Mouse (Mus musculus) limb, embryonic 13.5 days (tissue): Measurements from ENCODE around the gene Ddx49. TPM values are rescaled to one million over a fixed set of nuclear protein-coding genes. Genes with fewer than 3 reads are reported as not detected.
A peak's percentile ranks its signal among the peaks of the same experiment; 100 is the strongest.

Experiments used
- ATAC-seq: fragments of 200-750 bp; cut with Nextera tagmentation; 2 replicates; pipeline ENCODE4 v1.8.0; 2017; ENCODE audit warnings: low read depth, moderate number of reproducible peaks, moderate TSS enrichment; ENCODE audit not compliant: low FRiP score
- H3K27ac ChIP-seq: fragments of 300-500 bp; sonication (generic); 2 replicates; pipeline ENCODE4 v1.5.1; 2015; ENCODE audit warnings: inconsistent platforms, mild to moderate bottlenecking, moderate library complexity
- H3K27me3 ChIP-seq: fragments of 300-500 bp; sonication (generic); 2 replicates; pipeline ENCODE4 v1.6.1; 2015; ENCODE audit warnings: mild to moderate bottlenecking, inconsistent platforms
- H3K36me3 ChIP-seq: fragments of 300-500 bp; sonication (generic); 2 replicates; pipeline ENCODE4 v1.6.1; 2015; ENCODE audit warnings: inconsistent platforms, mild to moderate bottlenecking, moderate library complexity
- H3K4me1 ChIP-seq: fragments of 300-500 bp; sonication (generic); 2 replicates; pipeline ENCODE4 v1.6.1; 2015; ENCODE audit warnings: inconsistent platforms
- H3K4me2 ChIP-seq: fragments of 300-500 bp; sonication (generic); replicated peaks from 2 replicates; pipeline ENCODE4 v1.6.1; 2015; ENCODE audit warnings: inconsistent platforms, mild to moderate bottlenecking, moderate library complexity
- H3K4me3 ChIP-seq: fragments of 300-500 bp; sonication (generic); 2 replicates; pipeline ENCODE4 v1.5.1; 2015; ENCODE audit warnings: moderate library complexity, mild to moderate bottlenecking, inconsistent platforms
- H3K9ac ChIP-seq: fragments of 300-500 bp; sonication (generic); 2 replicates; pipeline ENCODE4 v1.6.1; 2015; ENCODE audit warnings: mild to moderate bottlenecking, inconsistent platforms
- H3K9me3 ChIP-seq: fragments of 300-500 bp; sonication (generic); 2 replicates; pipeline ENCODE4 v1.6.1; 2016; ENCODE audit warnings: inconsistent platforms
- WGBS: fragments of 180-500 bp; shearing (Covaris S2); methylation state at CpG from one replicate; pipeline ENCODE4 v1.1.7; 2015; 5-methylcytosine and 5-hydroxymethylcytosine counted together
- polyA plus RNA-seq: library from polyadenylated mRNA; unstranded; fragments of >200 nt; fragmentation: Nextera tagmentation; extraction: Ambion mirVana; gene quantifications from 2 replicates; pipeline ENCODE4 v1.2.1, GENCODE M21; 2015

Gene Ddx49
- polyA plus RNA-seq = 55.8 and 60.9 TPM in 2 replicates

GRCm38 (mm10) chr8:70302358-70302890 is at the start of gene Ddx49, which contains the start of gene Cope:
TSS of gene Ddx49 (minus strand) at chr8:70302489.
TSS of gene Cope (plus strand) at chr8:70302518.
- peaks cover 61% of the 10 kb centered on the region for H3K36me3 ChIP-seq
- peak; percentile 93 for ATAC-seq
- WGBS = under 1% methylated on average over 40 of the region's 40 CpGs
- peak within 1 kb of the TSS; percentile 68 for H3K4me3 ChIP-seq
- peak within 1 kb of the TSS; percentile 94 for H3K4me2 ChIP-seq
- H3K27ac ChIP-seq = no peak within 1 kb of the TSS
- H3K9ac ChIP-seq = peak within 1 kb of the TSS; percentile 82
- H3K27me3 ChIP-seq = no peaks in the 10 kb centered on the region
- no peaks in the 10 kb centered on the region for H3K9me3 ChIP-seq
- peaks cover 28% of the 10 kb centered on the region for H3K4me1 ChIP-seq

DNA sequence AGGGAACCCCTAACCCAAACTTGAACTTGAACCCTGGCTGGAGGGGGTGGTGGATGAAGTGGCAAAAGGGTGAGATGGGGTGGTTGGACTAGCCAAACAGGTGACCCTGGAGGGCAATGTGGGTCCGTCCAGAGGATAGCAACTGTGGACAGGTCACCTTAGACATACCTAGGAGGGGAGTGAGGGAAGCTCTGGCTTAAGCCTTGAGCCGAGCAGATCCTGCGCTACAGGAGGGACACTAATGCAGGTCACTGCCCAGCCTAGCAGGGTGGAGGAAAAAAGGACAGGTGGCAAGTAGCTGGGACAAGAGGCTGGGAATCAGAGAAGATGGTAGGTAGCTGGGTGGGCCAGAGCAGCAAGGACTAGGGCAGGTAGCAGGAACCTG is 49.7 kb upstream of the Ddx49 start:
- Histone ChIP-seq H3K27me3 (no peaks in the 10 kb centered on the region), H3K27ac (no peak overlapping the region), H3K9ac (peak overlapping the region; percentile 99), H3K36me3 (peaks cover 24% of the 10 kb centered on the region), H3K9me3 (no peaks in the 10 kb centered on the region), H3K4me3 (peak overlapping the region; percentile 100), H3K4me2 (peak overlapping the region; percentile 100), H3K4me1 (peaks cover 59% of the 10 kb centered on the region)
- ATAC-seq = no peak
- WGBS = 23% methylated on average over 3 of the region's 3 CpGs

DNA sequence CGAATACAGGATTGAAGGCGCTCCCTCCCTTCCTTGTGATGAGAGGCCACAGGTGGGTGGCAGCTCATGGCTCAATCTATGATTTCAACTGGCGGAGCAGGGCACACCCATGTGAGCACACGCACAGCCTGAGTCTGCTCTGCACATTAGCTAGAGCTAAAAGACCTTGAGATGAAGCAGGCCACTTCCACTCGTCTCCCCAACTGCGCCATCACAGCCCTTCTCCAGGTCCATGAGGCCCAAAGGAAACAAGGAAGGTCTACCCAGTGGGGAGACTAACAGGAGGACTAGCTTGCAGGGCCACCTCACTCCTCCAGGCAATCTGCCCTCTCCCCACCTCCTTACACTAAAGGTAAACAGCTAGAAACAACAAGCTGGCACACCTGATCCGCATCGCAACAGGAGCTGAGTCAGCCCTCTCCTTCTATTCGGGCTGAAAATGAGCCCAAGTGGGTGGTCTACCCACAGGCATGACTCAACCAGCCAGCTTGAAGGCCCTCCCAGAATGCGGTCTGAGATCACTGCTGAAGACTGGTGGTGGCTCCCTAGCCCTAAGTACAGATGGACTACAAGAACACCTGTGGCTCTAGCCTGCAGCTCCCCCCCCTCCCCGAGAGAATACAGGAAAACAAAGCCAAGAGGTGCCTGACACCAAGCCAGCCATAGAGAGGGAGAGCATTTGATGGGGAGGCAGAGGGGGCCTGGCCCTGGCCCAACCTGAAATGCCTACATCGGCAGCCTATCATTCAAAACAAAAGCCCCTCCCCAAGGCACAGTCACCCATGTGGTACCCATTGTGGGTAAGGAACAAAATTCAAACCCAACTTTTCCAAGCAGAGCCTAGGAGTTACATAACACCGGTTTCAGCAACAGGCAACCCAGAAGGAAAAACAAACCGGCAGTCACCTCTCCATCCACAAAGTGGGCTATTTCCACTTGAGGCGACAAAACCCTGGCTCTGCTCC is 49.0 kb upstream of the Ddx49 start:
- no peak for ATAC-seq
- Histone ChIP-seq H3K9me3 (no peaks in the 10 kb centered on the region), H3K9ac (peak overlapping the region; percentile 99), H3K4me1 (peaks cover 59% of the 10 kb centered on the region), H3K36me3 (peaks cover 29% of the 10 kb centered on the region), H3K27ac (no peak overlapping the region; the same call in 1 of the 2 replicates), H3K4me3 (peak overlapping the region; percentile 100), H3K4me2 (peak overlapping the region; percentile 100), H3K27me3 (no peaks in the 10 kb centered on the region)
- 43% methylated on average over 15 of the region's 15 CpGs for WGBS

GRCm38 (mm10) chr8:70347860-70348420 is 45.7 kb upstream of the Ddx49 start:
- Histone ChIP-seq H3K27ac (no peak overlapping the region), H3K4me3 (no peak overlapping the region), H3K4me2 (no peak overlapping the region), H3K9me3 (no peaks in the 10 kb centered on the region), H3K36me3 (peaks cover 47% of the 10 kb centered on the region), H3K4me1 (peaks cover 70% of the 10 kb centered on the region), H3K27me3 (no peaks in the 10 kb centered on the region), H3K9ac (peak overlapping the region; percentile 31; the same call in 1 of the 2 replicates)
- ATAC-seq = no peak
- 67% methylated on average over 1 of the region's 1 CpGs for WGBS

DNA sequence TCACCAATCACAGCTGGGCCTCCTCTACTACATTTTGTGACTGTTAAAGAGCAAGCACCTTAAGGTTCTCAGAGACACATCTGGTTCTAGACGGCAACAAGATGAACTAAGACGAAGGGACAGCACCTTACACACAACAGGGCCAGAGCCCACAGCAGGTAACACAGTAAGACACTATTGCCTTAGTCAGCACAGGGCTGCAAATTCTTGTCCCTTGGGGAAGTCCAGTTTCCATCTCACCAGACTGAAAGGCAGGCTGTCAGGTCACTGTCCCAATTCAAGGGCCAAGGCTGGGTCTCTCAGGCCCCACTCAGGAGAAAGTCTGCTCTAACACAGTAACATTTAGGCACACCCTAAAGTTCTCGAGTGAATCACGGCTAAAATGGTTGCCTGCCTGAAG is 45.2 kb upstream of the Ddx49 start:
- H3K9me3 ChIP-seq = no peaks in the 10 kb centered on the region
- ATAC-seq = no peak
- no peak overlapping the region for H3K27ac ChIP-seq
- H3K4me2 ChIP-seq = no peak overlapping the region
- H3K4me1 ChIP-seq = peaks cover 74% of the 10 kb centered on the region
- no peaks in the 10 kb centered on the region for H3K27me3 ChIP-seq
- peaks cover 52% of the 10 kb centered on the region for H3K36me3 ChIP-seq
- no peak overlapping the region for H3K4me3 ChIP-seq
- peak overlapping the region; percentile 26; the same call in 1 of the 2 replicates for H3K9ac ChIP-seq
- 80% methylated on average over 4 of the region's 4 CpGs for WGBS

DNA sequence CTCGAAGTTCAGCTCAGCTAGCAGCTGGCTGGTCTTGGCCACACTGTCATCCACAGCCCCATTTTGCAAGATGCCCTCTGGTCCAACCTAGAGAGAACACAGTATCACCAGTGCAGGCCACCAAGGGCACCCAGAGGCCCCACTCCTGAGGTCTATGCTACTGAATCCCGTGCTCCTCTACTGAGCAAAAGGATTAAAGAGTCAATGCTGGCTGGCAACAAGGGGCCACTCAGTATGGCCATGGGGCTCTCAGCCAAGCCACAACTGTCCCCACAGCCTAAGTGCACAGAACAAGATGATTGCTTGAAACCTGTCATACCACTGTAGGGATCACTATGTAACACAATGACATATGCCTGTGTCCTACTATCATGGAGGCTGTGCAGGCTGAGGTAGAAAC is 42.0 kb upstream of the Ddx49 start:
- no peak overlapping the region for H3K4me3 ChIP-seq
- peaks cover 72% of the 10 kb centered on the region for H3K36me3 ChIP-seq
- 83% methylated on average over 2 of the region's 2 CpGs for WGBS
- no peaks in the 10 kb centered on the region for H3K27me3 ChIP-seq
- peaks cover 45% of the 10 kb centered on the region for H3K4me1 ChIP-seq
- ATAC-seq = no peak
- no peak overlapping the region for H3K4me2 ChIP-seq
- no peaks in the 10 kb centered on the region for H3K9me3 ChIP-seq
- H3K9ac ChIP-seq = no peak overlapping the region
- peak overlapping the region; percentile 44; the same call in 1 of the 2 replicates for H3K27ac ChIP-seq

GRCm38 (mm10) chr8:70343696-70344095 is 41.4 kb upstream of the Ddx49 start:
- ATAC-seq = peak; percentile 52; the same call in 1 of the 2 replicates

GRCm38 (mm10) chr8:70343076-70343475 is 40.8 kb upstream of the Ddx49 start:
- no peaks in the 10 kb centered on the region for H3K27me3 ChIP-seq
- H3K27ac ChIP-seq = no peak overlapping the region
- 22% methylated on average over 7 of the region's 7 CpGs for WGBS
- peaks cover 33% of the 10 kb centered on the region for H3K4me1 ChIP-seq
- ATAC-seq = no peak
- H3K36me3 ChIP-seq = peaks cover 72% of the 10 kb centered on the region
- no peaks in the 10 kb centered on the region for H3K9me3 ChIP-seq
- no peak overlapping the region for H3K9ac ChIP-seq
- H3K4me3 ChIP-seq = no peak overlapping the region
- H3K4me2 ChIP-seq = no peak overlapping the region

More at GRCm38 (mm10) chr8:70343696-70344095, 41.4 kb upstream of the Ddx49 start:
- Histone ChIP-seq H3K4me3 (no peak overlapping the region), H3K36me3 (peaks cover 72% of the 10 kb centered on the region), H3K9me3 (no peaks in the 10 kb centered on the region), H3K4me1 (peaks cover 40% of the 10 kb centered on the region), H3K4me2 (no peak overlapping the region), H3K27ac (peak overlapping the region; percentile 44; the same call in 1 of the 2 replicates), H3K9ac (0 out of 2 replicates have a peak overlapping the region, but pooled peaks have one; percentile 19), H3K27me3 (no peaks in the 10 kb centered on the region)
- 47% methylated on average over 6 of the region's 6 CpGs for WGBS

GRCm38 (mm10) chr8:70342007-70342406 is 39.7 kb upstream of the Ddx49 start:
- peaks cover 26% of the 10 kb centered on the region for H3K4me1 ChIP-seq
- H3K9ac ChIP-seq = no peak overlapping the region
- ATAC-seq = no peak
- no peak overlapping the region for H3K4me3 ChIP-seq
- peaks cover 82% of the 10 kb centered on the region for H3K36me3 ChIP-seq
- 89% methylated on average over 14 of the region's 14 CpGs for WGBS
- no peak overlapping the region for H3K27ac ChIP-seq
- no peaks in the 10 kb centered on the region for H3K27me3 ChIP-seq
- no peak overlapping the region for H3K4me2 ChIP-seq
- H3K9me3 ChIP-seq = no peaks in the 10 kb centered on the region

DNA sequence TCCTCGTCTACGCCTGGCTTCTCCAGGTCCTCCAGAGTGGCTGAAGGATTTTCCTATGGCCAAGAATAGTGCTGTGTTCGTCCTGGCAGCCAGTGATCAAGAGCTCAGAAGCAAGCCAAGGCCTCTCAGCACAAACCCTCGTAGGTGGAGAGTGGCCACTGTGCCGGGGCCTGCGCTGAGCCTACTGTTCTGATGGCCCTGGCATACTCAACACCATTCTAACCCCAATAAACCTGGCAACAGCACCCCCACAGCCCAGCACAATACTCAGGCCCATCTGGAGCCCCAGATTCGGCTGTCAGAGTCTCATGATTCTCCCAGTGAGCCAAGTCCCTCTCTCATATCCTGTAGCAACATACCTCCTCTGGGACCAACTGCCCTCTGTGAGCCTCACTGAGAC is 38.4 kb upstream of the Ddx49 start:
- Histone ChIP-seq H3K9me3 (no peaks in the 10 kb centered on the region), H3K4me3 (no peak overlapping the region), H3K4me1 (peaks cover 26% of the 10 kb centered on the region), H3K4me2 (no peak overlapping the region), H3K27ac (no peak overlapping the region), H3K36me3 (peaks cover 86% of the 10 kb centered on the region), H3K27me3 (no peaks in the 10 kb centered on the region), H3K9ac (no peak overlapping the region)
- no peak for ATAC-seq
- 92% methylated on average over 7 of the region's 7 CpGs for WGBS

- WGBS = 90% methylated on average over 7 of the region's 7 CpGs
- Histone ChIP-seq H3K27ac (no peak overlapping the region), H3K4me1 (peaks cover 16% of the 10 kb centered on the region), H3K27me3 (no peaks in the 10 kb centered on the region), H3K4me2 (no peak overlapping the region), H3K36me3 (peaks cover 99% of the 10 kb centered on the region), H3K9ac (no peak overlapping the region), H3K4me3 (no peak overlapping the region), H3K9me3 (no peaks in the 10 kb centered on the region)
- ATAC-seq = no peak
Measured at GRCm38 (mm10) chr8:70338931-70339330, 36.6 kb upstream of the Ddx49 start.

GRCm38 (mm10) chr8:70332878-70333202 is 30.6 kb upstream of the Ddx49 start:
- no peak overlapping the region for H3K4me3 ChIP-seq
- WGBS = 94% methylated on average over 6 of the region's 6 CpGs
- no peak overlapping the region for H3K27ac ChIP-seq
- H3K4me2 ChIP-seq = no peak overlapping the region
- no peak for ATAC-seq
- no peaks in the 10 kb centered on the region for H3K9me3 ChIP-seq
- peaks cover 26% of the 10 kb centered on the region for H3K4me1 ChIP-seq
- H3K9ac ChIP-seq = no peak overlapping the region
- peaks cover 78% of the 10 kb centered on the region for H3K36me3 ChIP-seq
- peaks cover 7% of the 10 kb centered on the region for H3K27me3 ChIP-seq
